Mouse (Mus musculus): ENCODE data around the gene Gfer.
"Not testable (repeated sequence)": the region's sequence is repeated elsewhere in the genome, so short reads cannot be mapped to it uniquely, and the experiment has no call there.

Gene Gfer

DNA sequence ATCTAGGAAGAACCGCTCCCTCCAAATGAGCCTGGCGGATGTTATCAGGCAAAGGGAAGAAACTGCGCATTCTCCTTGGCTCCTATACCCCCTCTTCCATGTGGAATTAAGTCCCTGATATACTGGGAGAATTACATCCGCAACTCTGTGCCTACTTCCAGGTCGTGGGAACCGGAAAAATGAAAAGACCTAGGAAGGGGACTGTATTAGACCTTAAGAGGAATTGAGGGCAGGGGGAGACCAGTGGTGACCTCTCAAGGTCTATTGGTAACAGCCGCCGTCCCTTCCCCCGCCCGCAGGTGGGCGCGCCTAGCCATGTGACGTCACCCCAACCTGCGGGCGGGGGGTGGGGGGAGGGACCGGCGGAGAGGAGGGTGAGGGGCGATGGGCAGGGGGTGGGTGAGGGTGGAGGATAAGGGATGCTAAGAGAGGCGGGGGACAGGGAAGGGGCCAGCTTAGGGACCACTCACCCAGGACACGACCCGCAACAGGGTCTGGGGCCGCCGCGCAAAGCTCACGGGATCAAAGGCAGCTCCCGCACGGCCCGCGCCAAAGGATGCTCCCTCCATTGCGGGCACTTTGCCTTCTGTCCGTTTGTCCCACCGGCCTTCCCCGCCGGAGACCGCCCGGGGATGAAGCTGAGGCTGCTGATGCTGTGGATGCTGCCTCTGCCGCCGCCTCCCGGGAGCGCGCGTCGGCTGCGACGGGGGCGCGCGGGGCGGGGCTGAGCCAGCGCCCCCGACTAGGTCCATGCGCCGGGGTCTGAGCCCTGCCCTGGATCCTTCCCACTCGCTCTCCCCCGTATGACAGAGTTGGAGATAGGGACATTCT lies 6.5 kb downstream of the Gfer start, which contains the start of gene Syngr3:
Gene Syngr3 (minus strand): TSS at position 705 of the 831 bp plus-strand sequence.
- no peak for DNase-seq (ENCODE audit: low read depth in 1 of 2, low spot score in 2 of 2)

DNA sequence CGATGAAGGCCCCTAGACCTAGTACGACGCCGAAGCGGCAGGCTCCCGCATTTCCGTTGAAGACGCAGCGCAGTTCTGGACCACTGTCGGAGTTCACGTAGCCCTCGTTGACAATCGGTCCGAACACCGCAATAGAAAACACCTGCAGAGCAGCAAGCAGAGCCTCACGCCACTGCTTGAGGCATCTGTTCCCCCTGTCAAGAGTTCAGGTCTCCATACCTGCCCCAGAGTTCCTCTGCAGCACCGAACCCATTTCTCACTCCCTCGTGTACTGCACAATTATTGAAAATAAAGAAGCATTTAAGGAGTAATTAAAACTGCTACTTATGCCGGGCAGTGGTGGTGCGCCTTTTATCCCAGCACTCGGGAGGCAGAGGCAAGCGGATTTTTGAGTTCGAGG lies 8.4 kb downstream of the Gfer start:
- no peak for DNase-seq (ENCODE audit: low read depth in 1 of 2, low spot score in 2 of 2)

DNA sequence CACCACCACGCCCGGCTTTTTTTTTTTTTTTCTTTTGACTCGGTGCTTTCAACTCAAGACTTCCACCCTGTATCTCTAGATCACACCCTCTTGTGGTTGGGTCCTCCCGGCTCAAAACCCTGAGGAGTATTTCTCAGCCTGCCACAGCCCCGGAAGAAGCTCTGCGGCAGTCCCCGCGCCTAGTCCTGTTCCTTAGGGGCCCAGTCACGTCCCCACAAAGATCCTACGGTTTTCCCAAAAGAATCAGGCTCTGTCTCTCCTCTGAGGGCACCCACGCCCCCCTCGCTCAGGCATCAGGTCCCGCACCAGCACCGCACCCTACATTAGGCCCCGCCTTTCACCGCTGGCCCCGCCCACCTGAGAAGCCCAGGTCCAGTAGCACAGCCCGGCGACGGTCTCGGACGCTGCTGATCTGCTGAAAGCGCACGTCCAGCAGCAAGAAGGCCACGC lies 8.8 kb downstream of the Gfer start:
- peak in 1 of 2 experiments; percentile 38 for DNase-seq (ENCODE audit: low read depth in 1 of 2, low spot score in 2 of 2)

DNA sequence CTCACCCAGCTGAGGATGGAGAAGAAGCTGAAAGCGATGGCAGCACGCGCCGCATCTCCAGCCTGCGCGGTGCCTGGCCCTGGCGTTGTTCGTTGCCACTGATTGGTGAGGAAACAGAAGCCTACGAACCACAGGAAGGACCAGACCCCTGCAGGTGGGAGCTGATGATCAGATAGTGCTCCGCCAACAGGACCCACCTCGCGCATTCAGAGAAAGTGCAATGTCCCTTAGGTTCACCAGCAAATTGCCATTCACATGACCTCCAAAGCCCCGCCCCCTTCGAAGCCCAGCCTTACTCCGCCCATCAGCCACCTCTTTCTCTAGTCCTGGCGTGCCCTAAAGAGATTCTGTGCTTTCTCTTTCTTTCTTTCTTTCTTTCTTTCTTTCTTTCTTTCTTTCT lies 9.4 kb downstream of the Gfer start:
- DNase-seq (ENCODE audit: low read depth in 1 of 2, low spot score in 2 of 2), result no peak

DNA sequence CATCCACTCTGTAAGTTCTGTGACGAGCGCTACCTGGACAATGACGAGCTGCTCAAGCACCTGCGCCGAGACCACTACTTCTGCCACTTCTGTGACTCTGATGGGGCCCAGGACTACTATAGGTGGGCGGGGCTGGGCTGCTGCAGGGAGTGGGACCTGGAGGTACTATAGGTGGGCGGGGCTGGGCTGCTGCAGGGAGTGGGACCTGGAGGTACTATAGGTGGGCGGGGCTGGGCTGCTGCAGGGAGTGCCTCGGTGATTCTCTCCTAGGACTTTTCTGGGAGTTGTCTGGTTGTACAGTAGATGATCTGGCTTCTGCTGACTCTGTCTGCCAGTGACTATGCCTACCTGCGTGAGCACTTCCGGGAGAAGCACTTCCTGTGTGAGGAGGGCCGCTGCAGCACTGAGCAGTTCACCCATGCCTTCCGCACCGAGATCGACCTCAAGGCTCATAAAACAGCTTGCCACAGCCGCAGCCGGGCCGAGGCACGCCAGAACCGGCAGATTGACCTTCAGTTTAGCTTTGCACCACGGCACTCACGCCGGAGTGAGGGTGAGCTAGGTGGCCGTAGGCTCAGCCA lies 18.4 kb downstream of the Gfer start:
- DNase-seq (ENCODE audit: low read depth in 1 of 2, low spot score in 2 of 2), result no peak

DNA sequence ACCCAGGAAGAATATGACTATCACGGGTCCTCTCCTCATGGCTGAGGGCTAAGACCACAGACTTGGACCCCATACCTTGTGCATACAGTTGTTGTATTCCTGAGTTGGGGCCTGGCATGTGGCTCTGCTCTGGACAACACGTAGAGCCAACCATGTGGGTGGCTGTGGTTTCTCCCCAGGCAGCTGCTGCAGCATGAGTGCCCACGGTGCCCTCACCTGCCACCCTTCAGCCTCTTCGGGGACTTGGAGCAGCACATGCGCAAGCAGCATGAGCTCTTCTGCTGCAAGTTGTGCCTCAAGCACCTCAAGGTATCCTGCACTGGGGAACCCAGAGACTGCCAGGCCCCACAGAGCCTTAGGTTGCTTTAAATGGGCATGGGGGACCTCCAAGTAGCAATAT lies 19.1 kb downstream of the Gfer start:
- no peak for DNase-seq (ENCODE audit: low read depth in 1 of 2, low spot score in 2 of 2)

DNA sequence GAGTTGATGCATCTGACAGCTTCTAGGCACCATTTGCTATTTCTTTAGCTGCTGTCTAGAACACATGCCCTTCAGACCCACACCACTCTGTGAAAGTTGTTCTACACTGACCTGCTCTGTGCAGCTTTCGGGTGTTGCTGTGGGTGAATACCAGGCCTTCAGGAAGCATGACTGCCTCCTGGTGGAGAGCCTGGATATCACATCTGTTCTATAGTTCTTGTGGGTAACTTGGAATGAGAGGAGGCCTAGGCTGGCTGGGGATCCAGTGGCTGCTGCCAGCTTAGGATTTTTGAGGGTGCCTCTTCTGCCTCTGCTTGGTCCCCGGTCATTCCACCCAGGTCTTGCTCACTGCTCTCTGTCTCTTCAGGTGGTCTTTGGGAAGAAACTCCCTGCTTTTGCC lies 19.8 kb downstream of the Gfer start:
- peak in 1 of 2 experiments; percentile 64 for DNase-seq (ENCODE audit: low read depth in 1 of 2, low spot score in 2 of 2)

DNA sequence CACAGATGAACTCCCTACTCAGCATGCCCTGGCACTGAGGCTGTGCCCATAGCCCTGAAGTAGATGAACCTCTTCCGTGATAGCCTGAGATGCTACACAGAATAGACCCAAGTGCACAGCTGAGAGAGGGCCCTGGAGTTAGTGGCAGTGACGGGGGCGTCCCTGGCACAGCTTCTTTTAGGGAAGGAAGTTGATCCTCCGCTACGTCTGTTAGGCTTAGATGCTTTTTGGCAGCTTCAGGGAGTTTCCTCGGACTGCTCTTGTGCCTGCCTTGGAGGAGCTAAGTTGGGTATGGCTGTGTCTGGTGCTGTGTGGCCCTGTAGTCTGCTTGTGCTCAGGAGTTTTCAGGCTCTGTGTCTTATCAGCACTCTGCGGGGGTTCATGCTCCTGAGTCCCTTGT lies 21.7 kb downstream of the Gfer start:
- DNase-seq (ENCODE audit: low read depth in 1 of 2, low spot score in 2 of 2), result no peak

DNA sequence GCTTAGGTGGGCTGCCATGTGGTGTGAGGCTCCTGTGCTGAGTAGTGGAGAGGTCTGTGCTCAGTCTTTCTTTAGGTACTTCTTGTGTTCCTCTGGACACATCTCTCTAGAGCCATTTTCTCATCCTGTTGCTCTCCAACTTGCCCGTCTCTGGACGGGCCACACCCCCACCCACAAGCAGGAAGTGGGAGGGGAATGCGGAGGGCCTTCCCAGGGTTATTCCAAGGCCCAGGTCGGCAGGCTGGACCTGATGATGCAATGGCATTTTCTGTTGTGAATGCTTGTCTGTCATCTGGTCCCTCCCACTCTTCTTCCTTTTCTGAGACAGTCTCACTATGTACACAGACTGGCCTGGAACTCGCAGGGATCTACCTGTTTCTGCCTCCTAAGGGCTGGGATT lies 23.8 kb downstream of the Gfer start:
- DNase-seq (ENCODE audit: low read depth in 1 of 2, low spot score in 2 of 2), result no peak

DNA sequence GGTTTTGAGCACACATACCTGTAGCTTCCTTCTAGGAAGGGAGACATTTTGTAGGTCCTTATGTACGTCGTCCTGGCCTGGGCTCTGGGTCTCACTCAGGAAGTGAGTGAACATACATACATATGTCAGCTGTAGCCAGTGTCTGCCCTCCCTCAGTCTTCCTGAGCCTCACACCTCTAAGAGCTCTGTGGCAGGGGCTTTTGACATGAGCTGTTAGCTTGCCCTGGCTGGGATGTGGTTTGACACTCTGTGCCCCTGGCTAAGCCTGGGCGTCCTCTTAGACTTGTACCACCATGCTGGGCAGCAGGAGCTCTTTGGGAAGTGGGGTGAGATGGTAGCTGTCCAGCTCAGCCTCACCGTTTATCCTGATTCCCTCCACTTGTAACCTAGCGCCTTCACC lies 24.6 kb downstream of the Gfer start:
- DNase-seq (ENCODE audit: low read depth in 1 of 2, low spot score in 2 of 2), result no peak

DNA sequence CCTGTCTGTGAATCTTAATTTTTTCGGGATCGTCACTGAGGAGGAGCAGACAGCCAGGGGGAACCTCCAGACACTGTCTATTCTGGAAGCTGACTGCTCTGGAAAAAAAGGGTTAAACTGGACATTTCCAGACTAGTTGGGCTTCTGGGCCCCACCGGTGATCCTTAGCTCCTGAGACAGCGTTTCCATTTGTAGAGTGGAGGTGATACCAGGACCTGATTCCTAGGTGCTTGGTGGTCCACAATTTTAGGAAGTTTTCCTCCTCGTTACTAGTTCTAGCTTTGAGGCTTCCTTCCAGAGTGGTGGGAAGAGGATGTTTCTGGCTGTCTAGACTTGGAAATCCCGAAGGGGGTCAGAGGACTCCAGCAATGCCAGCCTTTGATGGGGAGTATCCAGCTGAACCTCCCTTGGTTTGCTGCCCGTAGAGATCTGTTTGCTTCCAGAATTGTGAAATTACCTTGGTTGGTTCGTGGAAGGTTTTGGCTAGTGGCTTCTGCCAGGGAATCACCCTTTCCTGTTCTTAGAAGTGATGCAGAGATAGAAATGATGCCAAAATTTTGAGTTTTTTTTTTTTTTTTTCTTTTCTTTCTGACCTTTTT lies 25.6 kb downstream of the Gfer start:
- DNase-seq (ENCODE audit: low read depth in 1 of 2, low spot score in 2 of 2), result no peak

DNA sequence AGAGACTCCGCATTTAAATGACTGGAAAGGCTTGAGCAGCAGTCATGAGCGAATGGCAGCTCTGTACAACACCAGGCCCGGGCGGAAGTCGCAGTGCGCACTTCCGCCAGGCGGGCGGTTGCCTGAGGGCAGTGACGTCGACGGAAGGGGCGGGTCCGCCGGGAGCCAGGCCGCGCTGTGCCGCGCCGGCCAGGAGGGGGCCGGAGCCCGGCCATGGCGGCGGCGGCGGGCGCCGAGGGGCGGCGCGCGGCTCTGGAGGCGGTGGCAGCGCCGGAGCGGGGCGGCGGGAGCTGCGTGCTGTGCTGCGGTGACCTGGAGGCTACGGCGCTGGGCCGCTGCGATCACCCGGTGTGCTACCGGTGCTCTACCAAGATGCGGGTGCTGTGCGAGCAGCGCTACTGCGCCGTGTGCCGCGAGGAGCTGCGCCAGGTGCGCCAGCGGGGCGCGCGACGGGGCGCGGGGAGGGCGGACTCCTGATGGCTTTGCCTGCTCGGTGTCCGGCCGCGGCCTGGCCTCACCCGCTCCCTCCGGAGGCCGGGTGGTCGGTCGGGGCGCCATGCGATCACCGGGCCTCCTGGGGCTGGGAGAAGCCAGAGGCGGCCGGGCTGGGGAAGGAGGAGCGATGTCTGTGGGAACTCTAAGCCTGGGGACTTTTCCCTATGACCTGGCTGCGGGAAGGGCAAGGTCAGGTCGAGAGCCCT lies 26.3 kb downstream of the Gfer start, which contains the start of gene Zfp598:
Gene Zfp598 (plus strand): TSS at position 143 of the 701 bp plus-strand sequence.
- peak; percentile 79 to 92 for DNase-seq (ENCODE audit: low read depth in 1 of 2, low spot score in 2 of 2)

DNA sequence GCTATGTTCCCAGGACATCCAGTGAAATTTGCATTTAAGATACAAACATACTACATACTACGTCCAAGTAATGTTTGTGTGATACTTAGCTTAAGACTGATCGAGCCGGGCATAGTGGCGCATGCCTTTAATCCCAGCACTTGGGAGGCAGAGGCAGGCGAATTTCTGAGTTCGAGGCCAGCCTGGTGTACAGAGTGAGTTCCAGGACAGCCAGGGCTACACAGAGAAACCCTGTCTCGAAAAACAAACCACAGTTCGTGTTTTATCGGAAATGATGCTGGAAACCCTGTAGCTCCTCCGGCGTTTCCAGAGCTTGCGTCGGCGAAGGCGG lies 26.8 kb downstream of the Gfer start:
- not testable (repeated sequence) for DNase-seq (ENCODE audit: low read depth in 1 of 2, low spot score in 2 of 2)

DNA sequence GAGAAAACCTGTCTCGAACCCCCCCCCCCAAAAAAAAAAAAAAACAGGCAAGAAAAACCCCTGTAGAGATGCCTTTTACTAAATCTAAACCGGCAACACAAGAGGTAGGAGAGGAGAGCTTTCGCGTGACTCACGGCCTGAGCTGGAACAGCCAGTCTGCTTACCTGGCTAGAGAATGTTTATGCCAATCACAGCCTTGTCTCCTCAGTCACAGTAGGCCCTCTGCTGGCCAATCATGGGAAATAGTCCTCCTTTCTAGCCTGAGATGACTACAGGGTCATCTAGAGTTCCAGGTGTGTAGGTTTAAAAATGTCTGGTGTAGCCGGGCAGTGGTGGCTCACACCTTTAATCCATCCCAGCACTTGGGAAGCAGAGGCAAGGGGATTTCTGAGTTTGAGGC lies 28.5 kb downstream of the Gfer start:
- no peak for DNase-seq (ENCODE audit: low read depth in 1 of 2, low spot score in 2 of 2)

DNA sequence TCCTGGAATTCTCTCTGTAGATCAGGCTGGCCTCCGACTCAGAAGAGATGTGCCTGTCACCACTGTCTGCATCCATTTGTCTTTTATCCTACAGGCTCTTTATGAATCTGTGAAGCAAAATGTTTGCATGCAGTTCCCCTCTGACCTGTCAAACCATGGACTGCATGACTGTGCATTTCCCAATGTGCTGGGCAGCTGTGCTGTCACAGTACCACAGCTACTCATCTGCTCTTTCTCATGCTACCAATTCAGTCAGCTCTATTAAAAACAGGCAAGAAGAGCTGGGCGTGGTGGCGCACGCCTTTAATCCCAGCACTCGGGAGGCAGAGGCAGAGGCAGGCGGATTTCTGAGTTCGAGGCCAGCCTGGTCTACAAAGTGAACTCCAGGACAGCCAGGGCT lies 28.9 kb downstream of the Gfer start:
- DNase-seq (ENCODE audit: low read depth in 1 of 2, low spot score in 2 of 2), result not testable (repeated sequence)

DNA sequence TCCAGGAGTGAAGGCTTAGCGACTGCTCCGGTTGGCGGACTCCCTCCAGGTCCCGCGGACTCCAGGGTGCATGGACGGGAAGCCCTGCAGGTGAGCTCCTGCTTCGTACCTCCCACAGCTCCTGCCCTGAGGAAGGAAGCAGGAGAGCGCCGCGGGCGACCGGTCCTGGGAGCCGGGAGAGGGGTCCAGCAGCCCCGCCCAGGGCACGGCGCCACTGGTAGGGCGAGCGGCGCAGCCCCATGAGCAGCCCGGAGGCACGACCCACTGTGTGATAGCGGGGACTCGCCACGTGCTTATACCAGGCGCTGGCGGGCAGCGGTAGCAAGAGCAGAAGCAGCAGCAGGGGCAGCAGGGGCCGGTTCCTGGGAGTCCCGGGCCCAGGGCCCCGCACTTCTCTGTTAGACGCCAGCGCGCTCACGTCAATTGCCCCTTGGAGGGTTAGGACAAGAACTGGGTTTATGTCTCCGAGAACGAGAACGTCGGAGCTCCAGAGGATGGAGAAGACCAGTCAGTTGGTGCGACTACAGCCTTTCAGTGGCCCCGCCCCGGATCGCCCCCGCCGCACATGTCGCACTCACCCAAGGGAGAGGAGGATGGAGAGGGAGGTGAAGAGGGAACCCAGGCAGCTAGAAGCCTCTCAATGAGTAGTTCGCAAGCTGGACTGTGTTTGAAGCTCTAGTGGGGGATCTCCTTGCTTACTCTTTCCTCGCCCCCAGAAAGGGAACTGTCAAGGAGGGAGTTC lies 37.8 kb downstream of the Gfer start, which contains the start of gene Npw:
Gene Npw (minus strand): TSS at position 441 of the 742 bp plus-strand sequence.
- no peak for DNase-seq (ENCODE audit: low read depth in 1 of 2, low spot score in 2 of 2)

DNA sequence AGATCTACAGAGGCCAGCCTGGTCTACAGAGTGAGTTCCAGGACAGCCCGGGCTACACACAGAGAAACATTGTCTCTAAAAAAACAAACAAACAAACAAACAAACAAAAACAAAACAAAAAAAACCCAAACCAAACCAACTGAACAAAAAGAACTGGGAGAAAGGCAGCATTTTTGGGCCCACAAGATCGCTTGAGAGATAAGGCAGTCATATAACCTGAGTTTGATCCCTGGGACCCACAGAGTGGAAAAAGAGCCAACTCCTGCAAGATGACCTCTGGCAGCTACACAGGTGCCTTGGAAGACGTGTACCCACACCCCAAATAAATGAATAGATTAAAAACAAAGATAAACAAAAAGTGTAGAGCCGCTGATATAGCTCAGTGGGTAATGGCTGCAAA lies 41.0 kb downstream of the Gfer start:
- no peak for DNase-seq (ENCODE audit: low read depth in 1 of 2, low spot score in 2 of 2)

DNA sequence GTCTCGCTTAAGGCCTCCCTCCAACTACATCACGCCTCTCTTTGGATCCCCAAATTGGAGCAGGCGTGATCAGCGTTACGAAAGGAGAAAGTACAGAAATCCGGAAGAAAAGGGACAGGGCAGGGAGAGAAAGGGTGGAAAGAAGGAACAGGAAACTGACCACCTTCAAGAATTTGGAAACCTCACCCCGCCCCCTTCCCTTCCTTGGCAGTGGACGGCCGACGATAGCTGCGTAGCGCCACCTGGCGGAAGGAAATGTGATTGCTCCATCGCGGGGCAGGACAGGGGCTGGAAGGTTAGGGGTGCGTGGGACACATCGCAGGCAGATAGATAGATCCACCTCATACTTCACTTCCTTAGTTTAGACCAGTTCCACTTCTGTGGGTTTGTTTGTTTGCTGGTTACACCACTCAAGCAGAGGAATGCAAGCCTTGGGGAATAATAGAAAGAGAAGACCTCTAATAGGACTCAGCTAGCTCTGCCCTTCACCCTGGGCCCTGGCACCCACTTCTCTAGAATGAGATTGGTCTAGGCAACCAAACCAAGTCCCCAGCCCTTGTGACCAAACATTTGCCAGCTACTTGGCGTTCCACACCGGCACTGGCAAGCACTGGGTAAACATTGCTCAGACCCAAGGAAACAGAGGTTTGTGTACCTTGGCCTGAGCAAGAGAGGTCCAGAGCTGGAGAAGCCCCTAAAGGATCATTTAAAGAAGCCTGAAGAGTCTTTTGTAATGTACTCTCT lies 41.8 kb downstream of the Gfer start:
- peak; percentile 36 to 61 for DNase-seq (ENCODE audit: low read depth in 1 of 2, low spot score in 2 of 2)

DNA sequence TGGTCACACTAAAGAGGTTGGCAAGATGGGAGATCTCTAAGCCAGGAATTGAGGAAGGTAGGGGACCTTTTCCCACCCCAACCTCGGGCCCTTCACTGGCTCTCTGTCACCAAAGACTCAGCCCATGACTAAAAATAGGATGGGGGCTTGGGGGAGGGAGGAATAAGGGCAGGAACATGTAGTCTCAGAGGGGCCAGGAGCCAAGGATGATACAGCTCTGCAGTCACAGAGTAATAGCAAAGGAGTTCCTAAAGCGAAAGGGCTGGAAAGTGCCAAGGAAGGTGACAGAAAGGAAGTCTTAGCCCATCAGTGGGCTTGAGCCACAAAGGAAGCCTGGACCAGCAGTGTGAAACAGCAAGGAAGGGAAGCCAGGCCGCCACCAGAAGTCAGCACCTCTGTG lies 44.1 kb downstream of the Gfer start:
- no peak for DNase-seq (ENCODE audit: low read depth in 1 of 2, low spot score in 2 of 2)

DNA sequence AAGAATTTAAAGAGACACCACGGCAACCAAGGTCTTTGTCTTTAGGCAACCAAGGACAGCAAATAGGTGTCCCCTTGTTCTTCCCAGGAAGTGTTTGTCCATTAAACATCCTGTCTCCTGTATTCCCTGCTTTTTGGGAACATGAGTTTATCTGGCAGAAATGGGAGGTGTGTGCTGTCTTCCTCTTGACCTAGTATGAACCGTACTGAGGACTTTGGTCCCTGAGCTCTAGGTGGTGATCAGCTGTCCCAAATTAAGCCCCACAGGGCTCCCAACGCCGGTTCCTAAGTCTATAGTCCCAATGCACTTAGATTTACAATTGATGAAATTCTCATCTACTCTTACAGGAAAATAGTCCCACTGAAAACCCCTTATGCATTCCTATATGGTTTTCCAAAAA lies 45.2 kb downstream of the Gfer start:
- no peak for DNase-seq (ENCODE audit: low read depth in 1 of 2, low spot score in 2 of 2)

Measured in monocyte, adult 2 months (primary cell).